17 mouse cellular contexts compared by ENCODE assay signal in the genomic region with DNA sequence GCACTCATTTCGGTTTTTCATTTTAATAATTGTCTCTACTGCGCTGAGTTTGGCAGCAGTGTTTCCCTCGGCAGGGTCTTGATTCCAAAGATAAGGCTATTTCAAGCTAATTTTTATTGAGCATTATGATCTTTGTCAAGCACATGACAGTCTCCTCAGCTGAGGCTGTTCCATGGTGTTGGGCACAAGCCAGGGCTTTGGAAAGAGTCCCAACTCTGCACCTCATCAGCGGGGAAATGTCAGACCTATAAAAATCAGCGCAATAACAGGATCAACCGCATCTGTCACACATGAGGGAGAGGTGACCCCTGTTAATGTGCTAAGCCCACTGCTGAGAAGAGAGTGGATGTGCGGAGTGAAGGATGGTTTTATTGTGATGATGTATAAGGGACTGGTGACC.
DNase-seq lines count a peak whose midpoint lies in the region; ATAC-seq and TF ChIP-seq lines count a peak whose summit lies in the region.
"Had no signal": no experiment of that assay in that cellular context is flagged by ENCODE, and none has a peak within 500 bp of the region (broad histone marks: within the 10 kb centered on the region; RNA-seq: fewer than 3 reads in every experiment).

No protein-coding gene starts in this region.

- DNase-seq in cerebellum, adult 2 months, result peak; percentile 36 to 37
- DNase-seq in heart, postnatal 10 days, result peak; percentile 19 to 24
- no peak for DNase-seq in heart, postnatal 36 days
- peak; percentile 36 for DNase-seq in lung, postnatal 14 days
- no peak for DNase-seq in lung, adult 18-20 months
- DNase-seq in layer of hippocampus, postnatal 36 days, result peak; percentile 26 to 36
- no peak for DNase-seq in thymus, postnatal 10 days (ENCODE audit: low spot score in 2 of 2)
- DNase-seq: gastrocnemius, postnatal 36 days; thymus, postnatal 25 days had no signal

- ATAC-seq in cerebellum, adult (ENCODE audit: insufficient number of reproducible peaks, low FRiP score, low TSS enrichment), result no peak
- ATAC-seq: intestine, postnatal 0 days had no signal

- TF ChIP-seq POLR2A in cerebellum, adult 2 months (IDR thresholded peaks at IDR 0.05; ENCODE audit: borderline replicate concordance, insufficient read depth, low read length), result no peak

- H3K27ac ChIP-seq in cerebellum, adult 2 months (ENCODE audit: insufficient read depth, low read length), result no peak overlapping the region
- H3K27ac ChIP-seq: forebrain, embryonic 10.5 days; heart, embryonic 13.5 days; hindbrain, embryonic 14.5 days; kidney, postnatal 0 days; limb, embryonic 13.5 days; liver, embryonic 15.5 days had no signal

- TF ChIP-seq CTCF in cerebellum, adult 2 months (IDR thresholded peaks at IDR 0.05; ENCODE audit: borderline replicate concordance, insufficient read depth, low read depth, low read length), result no peak

- no peak overlapping the region for H3K4me3 ChIP-seq in cerebellum, adult 2 months (replicated peaks; ENCODE audit: insufficient read depth, low read depth, low read length)
- H3K4me3 ChIP-seq: forebrain, embryonic 10.5 days; heart, embryonic 13.5 days; limb, embryonic 13.5 days; liver, embryonic 15.5 days had no signal

- 9% methylated on average over 7 of the region's 7 CpGs for WGBS in cerebellum, adult 2 months

- intact Hi-C loops in heart, postnatal 10 days (cut with DNase I), result no loop called here
- intact Hi-C loops in heart, postnatal 36 days (cut with DNase I), result no loop called here

- H3K4me1 ChIP-seq in cerebellum, adult 2 months (ENCODE audit: control insufficient read depth, insufficient read depth, low read length), result no peaks in the 10 kb centered on the region
- H3K4me1 ChIP-seq: forebrain, embryonic 10.5 days; heart, embryonic 13.5 days; limb, embryonic 13.5 days; liver, embryonic 15.5 days had no signal

- H3K27me3 ChIP-seq in cerebellum, adult 2 months (ENCODE audit: control insufficient read depth, insufficient read depth, low read length), result no peaks in the 10 kb centered on the region
- H3K27me3 ChIP-seq: heart, embryonic 13.5 days; limb, embryonic 13.5 days; liver, embryonic 15.5 days had no signal

Comparison
In these comparisons a context has a peak if more than half of its experiments do, and no peak if none do; other contexts are left out.
1. DNase-seq: peak in cerebellum, adult 2 months (2 of 2), heart, postnatal 10 days (2 of 2), lung, postnatal 14 days (single experiment) and layer of hippocampus, postnatal 36 days (2 of 2); none in heart, postnatal 36 days (0 of 2), lung, adult 18-20 months (0 of 2) and thymus, postnatal 10 days (0 of 2).